Mouse (Mus musculus) embryonic fibroblast, embryonic 13.5 days (primary cell): ENCODE results near the gene Cacna1d. TPM values are rescaled to one million over a fixed set of nuclear protein-coding genes. Genes with fewer than 3 reads are reported as not detected.

Experiments used
- H3K27ac ChIP-seq: 2 replicates; pipeline ENCODE4 v1.5.1; 2012; ENCODE audit warnings: low read length, control low read depth, inconsistent platforms; ENCODE audit not compliant: insufficient read depth
- H3K4me1 ChIP-seq: 2 replicates; pipeline ENCODE4 v1.6.1; 2011; ENCODE audit warnings: low read length; ENCODE audit not compliant: control insufficient read depth, insufficient read depth
- H3K4me3 ChIP-seq: 2 replicates; pipeline ENCODE4 v1.5.1; 2011; ENCODE audit warnings: mild to moderate bottlenecking, control low read depth, low read length; ENCODE audit not compliant: insufficient read depth
- CTCF ChIP-seq: IDR thresholded peaks from 2 replicates; pipeline ENCODE4 v1.5.1; 2011; ENCODE audit warnings: mild to moderate bottlenecking, control low read depth, low read length, moderate library complexity, borderline replicate concordance; ENCODE audit not compliant: insufficient read depth
- POLR2A ChIP-seq: IDR thresholded peaks from 2 replicates; pipeline ENCODE4 v1.6.1; 2011; ENCODE audit warnings: low read depth, mild to moderate bottlenecking, control low read depth, low read length, moderate library complexity
- polyA plus RNA-seq: library from polyadenylated mRNA; stranded (reverse); fragments of >200 nt; gene quantifications from 2 replicates; pipeline ENCODE4 v1.2.4, GENCODE M21; 2011; ENCODE audit warnings: low read depth; ENCODE audit not compliant: missing spikeins, insufficient read length

Cacna1d gene
- polyA plus RNA-seq, 1 experiment: not detected

DNA sequence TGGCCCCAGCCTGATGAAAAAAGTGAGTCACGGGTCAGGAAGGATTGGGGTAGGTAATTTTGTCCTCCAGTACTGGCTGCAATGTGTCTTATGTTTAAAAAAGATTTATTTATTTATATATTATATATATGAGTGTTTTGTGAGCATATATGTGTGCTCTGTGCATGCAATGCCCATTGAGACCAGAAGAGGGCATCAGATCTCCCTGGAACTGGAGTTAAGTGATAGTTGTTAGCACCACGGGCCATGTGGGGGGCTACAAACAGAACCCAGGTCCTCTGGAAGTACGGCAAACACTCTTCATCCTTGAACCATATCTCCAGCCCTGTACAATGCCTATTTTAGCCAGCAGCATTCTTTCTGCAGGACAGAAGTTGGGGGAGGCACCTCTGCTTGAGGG, 443.2 kb downstream of the Cacna1d start:
- Histone ChIP-seq H3K27ac (no peak overlapping the region), H3K4me3 (no peak overlapping the region), H3K4me1 (no peaks in the 10 kb centered on the region)
- TF ChIP-seq CTCF (no peak), POLR2A (no peak)

DNA sequence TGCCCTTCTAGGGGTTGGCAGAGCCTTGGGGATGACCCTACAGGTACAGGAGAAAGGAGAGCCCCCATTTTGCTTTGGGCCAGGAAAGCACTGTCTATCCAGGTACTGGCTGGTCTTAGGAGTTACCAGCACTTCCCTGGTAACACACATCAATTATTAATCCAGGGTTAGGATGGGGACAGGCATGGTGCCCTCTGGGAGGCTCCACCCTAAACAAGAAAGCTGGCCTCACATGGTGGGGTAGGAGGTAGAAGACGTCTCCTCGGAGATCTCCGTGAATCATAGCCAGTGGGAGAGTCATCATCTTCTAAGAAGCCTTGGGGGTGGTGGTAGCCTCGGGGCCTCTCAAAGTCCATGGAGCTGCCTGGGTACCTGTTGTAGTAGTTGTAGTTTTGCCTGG, 444.3 kb downstream of the Cacna1d start:
- Histone ChIP-seq H3K4me3 (no peak overlapping the region), H3K27ac (no peak overlapping the region), H3K4me1 (no peaks in the 10 kb centered on the region)
- TF ChIP-seq POLR2A (no peak), CTCF (no peak)

DNA sequence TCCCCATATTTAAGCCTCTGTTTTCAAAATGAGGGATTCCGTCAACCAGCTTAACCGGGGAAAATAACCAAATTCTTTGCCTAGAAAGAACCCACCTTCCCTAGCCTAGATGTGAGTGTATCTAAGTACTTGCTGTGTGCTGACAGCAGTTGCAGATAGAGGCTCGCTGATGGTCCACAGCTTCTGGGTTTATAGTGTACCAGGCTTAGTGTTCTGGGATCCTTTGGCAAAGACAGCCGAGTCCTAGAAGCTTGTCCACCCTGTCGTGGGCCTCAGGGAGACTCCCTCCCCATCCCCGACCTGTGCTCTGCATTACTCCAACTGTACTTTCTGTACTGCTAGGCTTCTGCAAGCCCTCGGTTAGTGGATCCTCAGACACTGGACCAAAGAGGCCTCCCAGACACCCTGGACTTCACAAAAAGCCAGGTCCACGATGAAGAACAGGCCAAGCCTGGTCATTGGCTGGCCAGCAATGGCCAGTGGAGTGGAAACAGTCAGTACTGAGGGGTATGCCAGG, 445.5 kb downstream of the Cacna1d start:
- Histone ChIP-seq H3K27ac (no peak overlapping the region), H3K4me1 (no peaks in the 10 kb centered on the region), H3K4me3 (no peak overlapping the region)
- TF ChIP-seq CTCF: no peak

DNA sequence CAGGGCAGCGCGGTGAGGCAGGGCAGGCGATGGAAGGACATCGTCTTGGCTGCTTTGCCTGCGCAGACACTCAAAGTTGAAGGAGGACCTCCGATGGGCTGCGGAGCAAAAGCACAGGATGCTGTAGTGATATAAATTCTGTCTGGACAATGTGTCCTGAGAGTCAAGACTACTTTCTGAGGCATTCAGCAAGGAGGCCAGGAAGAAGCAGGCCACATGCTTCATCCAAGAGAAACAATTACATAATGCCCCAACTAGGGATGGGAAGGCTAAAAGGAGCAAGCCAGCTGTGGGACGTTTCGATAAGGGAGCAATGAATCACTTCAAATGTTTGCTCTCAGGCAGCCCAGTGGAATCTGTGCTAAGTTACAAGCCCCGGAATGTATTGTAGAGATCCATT, 446.0 kb downstream of the Cacna1d start:
- TF ChIP-seq POLR2A (no peak), CTCF (no peak)
- Histone ChIP-seq H3K27ac (no peak overlapping the region), H3K4me3 (no peak overlapping the region)

DNA sequence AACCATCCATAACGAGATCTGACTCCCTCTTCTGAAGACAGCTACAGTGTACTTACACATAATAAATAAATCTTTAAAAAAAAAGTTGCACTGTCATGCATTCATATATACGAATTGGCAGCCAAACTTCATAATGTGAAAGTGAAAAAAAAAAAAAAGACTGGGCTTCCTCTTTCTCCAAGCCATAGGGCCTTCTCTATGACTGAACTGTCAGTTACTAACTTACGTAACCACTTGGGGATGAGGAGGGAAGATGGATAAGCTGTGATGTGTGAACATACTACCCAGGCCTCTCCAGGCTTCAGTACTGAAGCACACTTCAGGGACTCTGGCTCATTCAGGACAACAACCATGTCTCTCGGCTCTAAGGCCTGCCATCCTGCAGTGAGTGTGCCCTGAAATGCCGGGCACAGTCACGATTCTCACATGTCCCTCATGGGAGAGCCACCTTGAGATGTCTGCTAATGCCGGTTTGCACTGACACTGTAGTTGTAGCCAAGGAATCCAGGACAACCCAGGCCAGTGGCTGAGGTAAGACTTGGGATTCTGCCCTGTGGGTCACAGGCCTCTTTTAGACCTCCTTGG, 447.8 kb downstream of the Cacna1d start:
- no peak overlapping the region for H3K27ac ChIP-seq
- H3K4me3 ChIP-seq: no peak overlapping the region
- no peak for TF ChIP-seq CTCF
- TF ChIP-seq POLR2A: no peak
- H3K4me1 ChIP-seq: no peaks in the 10 kb centered on the region

More for the DNA sequence above, 446.0 kb downstream of the Cacna1d start:
- H3K4me1 ChIP-seq: no peaks in the 10 kb centered on the region

DNA sequence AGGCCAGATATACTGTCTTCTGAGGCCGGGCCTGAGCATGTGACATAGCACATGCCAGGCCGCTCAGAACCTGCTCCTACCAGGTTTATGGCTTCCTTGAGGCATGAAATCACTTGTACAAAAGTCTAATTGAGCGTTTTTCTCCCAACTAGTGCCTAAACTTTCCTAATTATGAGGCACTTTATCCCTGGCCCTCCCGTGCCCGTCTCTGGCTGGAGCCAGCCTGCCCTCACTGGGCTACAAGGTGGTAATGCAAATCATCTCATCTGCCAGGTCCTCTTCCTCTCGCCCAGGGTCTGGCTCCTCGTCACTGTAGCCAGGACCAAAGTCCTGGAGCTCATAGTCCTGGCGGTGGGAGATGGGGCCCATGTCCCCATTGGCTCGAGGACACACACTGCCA, 449.4 kb downstream of the Cacna1d start:
- H3K4me1 ChIP-seq: no peaks in the 10 kb centered on the region
- no peak for TF ChIP-seq CTCF
- TF ChIP-seq POLR2A: no peak
- H3K27ac ChIP-seq: no peak overlapping the region
- H3K4me3 ChIP-seq: no peak overlapping the region

DNA sequence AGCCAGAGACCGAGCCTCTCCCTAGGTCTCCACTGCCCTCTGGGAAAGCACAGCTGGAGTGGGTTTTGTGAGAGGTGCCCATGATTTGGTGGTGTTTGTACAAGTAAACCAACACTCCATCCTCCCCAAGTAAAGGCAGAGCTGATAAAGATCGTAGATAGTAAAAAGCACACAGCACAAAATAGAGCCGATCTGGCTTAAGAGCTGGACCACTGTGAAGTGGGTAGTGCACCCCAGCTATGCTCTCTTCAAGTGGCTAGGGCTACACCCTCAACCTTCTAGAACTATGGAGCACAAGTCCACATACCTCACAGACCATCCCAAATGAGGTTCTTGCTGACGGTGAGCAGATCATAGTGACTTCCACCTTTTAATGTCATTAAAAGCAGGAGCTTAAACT, 451.8 kb downstream of the Cacna1d start:
- Histone ChIP-seq H3K4me3 (no peak overlapping the region), H3K27ac (no peak overlapping the region), H3K4me1 (no peaks in the 10 kb centered on the region)
- no peak for TF ChIP-seq POLR2A
- no peak for TF ChIP-seq CTCF

DNA sequence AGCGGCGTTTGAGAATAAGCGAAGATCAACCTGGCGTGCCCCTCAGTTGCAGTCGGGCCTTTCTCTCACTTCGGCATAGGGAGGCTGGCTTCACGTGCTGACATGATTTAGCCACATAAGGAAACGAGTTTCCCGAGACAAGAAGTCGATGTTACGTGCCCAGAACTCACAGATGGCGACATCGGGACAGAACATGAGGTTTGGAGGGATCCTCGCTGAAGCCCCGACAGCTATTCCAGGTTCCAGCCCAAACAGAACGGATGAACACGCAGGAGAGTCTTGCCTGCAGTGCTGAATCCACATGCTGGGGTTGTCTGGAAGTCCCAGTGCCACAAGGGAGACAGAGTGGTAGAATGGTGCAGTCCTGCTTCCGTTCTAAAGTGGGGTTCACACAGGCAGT, 452.8 kb downstream of the Cacna1d start:
- TF ChIP-seq POLR2A (no peak), CTCF (no peak)
- H3K27ac ChIP-seq: no peak overlapping the region
- no peaks in the 10 kb centered on the region for H3K4me1 ChIP-seq
- H3K4me3 ChIP-seq: no peak overlapping the region

DNA sequence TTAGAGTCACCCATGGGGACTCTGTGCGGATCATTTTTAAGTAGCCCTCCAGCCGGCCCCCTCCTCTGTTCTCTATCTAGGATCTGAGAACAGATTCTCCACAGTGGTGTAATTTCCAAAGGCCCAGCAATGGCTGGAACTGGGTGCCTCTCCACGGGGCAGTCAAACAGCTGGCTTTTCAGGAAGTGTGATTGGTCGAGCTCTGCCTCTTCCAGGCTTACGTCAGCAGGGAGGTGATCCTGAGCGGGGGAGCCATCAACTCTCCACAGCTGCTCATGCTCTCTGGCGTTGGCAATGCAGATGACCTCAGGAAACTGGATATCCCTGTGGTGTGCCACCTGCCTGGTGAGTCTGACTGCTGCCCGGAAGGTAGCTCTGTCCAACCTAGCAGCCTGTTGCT, 457.9 kb downstream of the Cacna1d start:
- H3K4me1 ChIP-seq: no peaks in the 10 kb centered on the region
- H3K4me3 ChIP-seq: no peak overlapping the region
- H3K27ac ChIP-seq: no peak overlapping the region
- TF ChIP-seq POLR2A: no peak
- TF ChIP-seq CTCF: no peak

DNA sequence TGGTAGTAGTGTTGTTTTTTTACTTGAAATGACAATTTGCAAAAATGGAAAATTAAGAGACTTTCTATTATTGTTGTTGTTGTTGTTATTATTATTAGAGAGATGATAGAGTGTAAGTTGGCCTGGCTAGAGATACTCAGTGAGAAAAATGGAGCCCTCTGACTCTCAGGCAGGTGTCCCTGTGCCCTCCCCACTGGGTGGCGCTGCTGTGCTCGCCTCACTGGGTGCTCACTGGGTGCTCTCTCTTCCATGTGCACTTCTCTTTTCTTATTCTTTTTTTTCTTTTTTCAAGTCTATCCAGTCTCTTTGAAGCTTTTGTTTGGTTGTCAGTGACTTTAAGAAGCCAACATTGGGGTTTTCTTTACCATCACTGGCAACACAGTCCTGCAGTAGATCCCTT, 463.9 kb downstream of the Cacna1d start:
- no peaks in the 10 kb centered on the region for H3K4me1 ChIP-seq
- H3K27ac ChIP-seq: no peak overlapping the region
- TF ChIP-seq POLR2A (no peak), CTCF (peak; percentile 30; the same call in 1 of the 2 replicates)
- no peak overlapping the region for H3K4me3 ChIP-seq

DNA sequence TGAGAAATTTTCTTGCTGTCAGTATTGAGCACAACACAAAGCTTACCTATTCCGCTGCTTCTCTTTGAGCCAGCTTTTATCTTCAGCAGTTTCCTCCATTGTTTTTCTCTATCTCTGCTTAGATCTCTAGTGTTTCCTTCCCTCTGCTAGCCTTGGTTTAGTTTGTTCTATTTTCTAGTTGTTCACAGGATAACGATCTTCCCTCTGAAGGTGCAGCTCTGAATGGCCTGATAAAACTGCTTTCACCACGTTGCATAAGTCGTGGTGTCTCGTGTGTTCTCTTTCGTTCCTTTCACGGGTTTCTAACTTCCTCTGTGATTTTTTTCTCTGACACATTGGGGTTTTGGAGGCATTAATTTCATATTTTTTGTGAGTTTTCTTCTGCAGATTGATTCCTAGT, 466.9 kb downstream of the Cacna1d start:
- no peak overlapping the region for H3K27ac ChIP-seq
- no peaks in the 10 kb centered on the region for H3K4me1 ChIP-seq
- H3K4me3 ChIP-seq: no peak overlapping the region
- TF ChIP-seq CTCF (no peak), POLR2A (no peak)
